Mouse (Mus musculus) embryonic facial prominence, embryonic 10.5 days (tissue): Measurements from ENCODE around the gene Sufu. TPM values are rescaled to one million over a fixed set of nuclear protein-coding genes. Genes with fewer than 3 reads are reported as not detected.
A peak's percentile ranks its signal among the peaks of the same experiment; 100 is the strongest.

Source experiments
- DNase-seq: peaks from one replicate; pipeline ENCODE4 v3.0.0-alpha.2; 2017; ENCODE audit warnings: low spot score
- H3K27ac ChIP-seq: fragments of 300-500 bp; sonication (generic); replicated peaks from 2 replicates; pipeline ENCODE4 v1.5.1; 2016; ENCODE audit warnings: mild to moderate bottlenecking
- H3K27me3 ChIP-seq: fragments of 300-500 bp; sonication (generic); replicated peaks from 2 replicates; pipeline ENCODE4 v1.6.1; 2016; ENCODE audit warnings: low read depth, mild to moderate bottlenecking; ENCODE audit not compliant: poor library complexity, severe bottlenecking
- H3K36me3 ChIP-seq: fragments of 300-500 bp; sonication (generic); replicated peaks from 2 replicates; pipeline ENCODE4 v1.6.1; 2016; ENCODE audit warnings: mild to moderate bottlenecking, moderate library complexity
- H3K4me1 ChIP-seq: fragments of 300-500 bp; sonication (generic); 2 replicates; pipeline ENCODE4 v1.6.1; 2016
- H3K4me3 ChIP-seq: fragments of 300-500 bp; sonication (generic); 2 replicates; pipeline ENCODE4 v1.5.1; 2016; ENCODE audit warnings: mild to moderate bottlenecking, moderate library complexity
- H3K9me3 ChIP-seq: fragments of 300-500 bp; sonication (generic); 2 replicates; pipeline ENCODE4 v1.6.1; 2016; ENCODE audit warnings: mild to moderate bottlenecking
- WGBS: fragments of 180-500 bp; shearing (Covaris S2); methylation state at CpG from one replicate; pipeline ENCODE4 v1.1.7; 2016; 5-methylcytosine and 5-hydroxymethylcytosine counted together
- polyA plus RNA-seq: library from polyadenylated mRNA; unstranded; fragments of >200 nt; fragmentation: Nextera tagmentation; extraction: Ambion mirVana; gene quantifications from 2 replicates; pipeline ENCODE4 v1.2.1, GENCODE M21; 2016

The Sufu gene
- polyA plus RNA-seq, 1 experiment from 2014 or later = 50.5 TPM

DNA sequence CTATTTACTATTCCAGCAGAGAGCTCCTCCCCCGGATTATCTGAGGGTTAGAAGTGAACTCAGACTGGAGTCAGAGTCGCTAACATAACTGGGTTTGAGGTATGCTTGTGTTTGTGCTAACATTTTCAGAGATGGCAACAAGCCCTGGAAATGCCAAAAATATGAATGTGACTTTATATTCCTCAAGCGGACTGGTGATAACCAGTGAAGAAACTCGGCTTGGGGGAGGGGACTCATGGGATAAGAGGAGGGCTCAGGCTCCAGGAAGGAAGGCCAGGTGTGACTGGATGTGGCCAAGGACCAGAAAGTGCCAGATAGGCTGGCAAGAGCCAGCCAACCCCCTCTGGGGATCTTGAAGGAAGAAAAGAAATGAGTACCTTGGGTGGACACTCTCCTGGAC, 85.1 kb downstream of the Sufu start:
- H3K36me3 ChIP-seq = peaks cover 73% of the 10 kb centered on the region
- H3K4me3 ChIP-seq = no peak overlapping the region
- H3K27ac ChIP-seq = peak overlapping the region; percentile 37

DNA sequence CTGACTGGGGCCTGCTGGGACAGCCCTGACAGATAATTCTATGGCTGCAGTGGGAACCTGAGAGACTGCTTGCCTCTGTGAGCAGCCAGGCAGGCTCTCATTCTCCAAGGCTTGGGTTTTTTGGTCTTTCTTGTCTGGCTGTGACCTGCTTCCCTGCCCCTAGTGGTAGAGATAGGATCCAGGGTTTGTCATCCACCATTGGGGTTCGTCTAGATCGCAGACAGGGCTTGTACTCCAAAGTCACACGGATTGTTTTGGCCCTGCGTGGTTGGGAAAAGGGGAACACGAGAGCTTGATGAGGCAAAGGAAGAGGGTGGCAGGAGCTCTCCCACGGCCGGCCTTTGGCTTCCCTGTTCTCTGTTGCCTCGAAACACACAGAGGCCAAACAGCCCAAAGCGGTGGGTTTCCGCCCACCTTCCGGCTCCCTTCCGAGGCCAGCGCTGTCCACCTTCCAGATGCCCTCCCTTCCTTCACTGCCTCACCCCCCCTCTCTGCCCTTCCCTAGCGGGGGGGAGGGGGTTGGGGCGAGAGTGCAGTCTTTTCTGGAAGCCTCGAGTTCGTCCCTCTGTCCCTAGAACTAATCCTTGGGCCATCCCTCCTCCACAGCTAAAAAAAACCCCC, 86.3 kb downstream of the Sufu start:
- no peak for DNase-seq
- no peaks in the 10 kb centered on the region for H3K27me3 ChIP-seq
- H3K36me3 ChIP-seq = peaks cover 70% of the 10 kb centered on the region
- H3K4me1 ChIP-seq = peaks cover 97% of the 10 kb centered on the region
- H3K4me3 ChIP-seq = no peak overlapping the region
- no peaks in the 10 kb centered on the region for H3K9me3 ChIP-seq
- peak overlapping the region; percentile 76 for H3K27ac ChIP-seq
- WGBS = 34% methylated on average over 17 of the region's 17 CpGs

More for the DNA sequence above, 85.1 kb downstream of the Sufu start:
- WGBS = 23% methylated on average over 4 of the region's 4 CpGs
- no peak for DNase-seq
- Histone ChIP-seq H3K4me1 (peaks cover 99% of the 10 kb centered on the region), H3K27me3 (no peaks in the 10 kb centered on the region), H3K9me3 (no peaks in the 10 kb centered on the region)

DNA sequence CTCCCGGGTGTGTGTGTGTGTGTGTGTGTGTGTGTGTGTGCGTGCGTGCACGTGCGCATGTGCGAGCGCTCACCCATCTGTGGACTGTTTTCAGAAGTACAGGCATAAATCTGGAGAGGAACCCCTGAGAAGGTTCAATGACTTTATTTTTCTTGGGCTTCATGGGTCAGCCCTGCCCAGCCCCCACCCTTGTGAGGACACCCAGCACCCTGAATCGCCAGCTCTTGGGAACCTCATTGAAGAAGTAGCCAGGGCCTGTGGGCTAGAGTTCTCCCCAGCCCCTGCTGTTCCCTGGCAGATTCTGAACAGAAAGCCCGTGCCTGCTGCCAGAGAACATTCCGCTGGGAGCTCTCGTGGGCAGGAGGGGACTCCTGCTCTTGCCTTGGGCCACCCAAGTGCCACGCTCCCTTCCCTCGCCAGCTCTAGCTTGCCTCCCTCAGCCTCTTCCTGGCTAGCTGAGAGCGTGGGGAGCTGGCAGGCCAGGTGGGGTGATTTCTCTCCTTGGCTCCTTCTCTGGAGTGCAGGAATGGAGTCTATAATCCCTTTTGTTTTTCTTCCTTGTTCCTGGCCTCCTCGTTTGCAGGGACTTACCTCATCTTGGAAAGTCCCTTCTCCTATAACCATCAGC, 87.1 kb downstream of the Sufu start:
- Histone ChIP-seq H3K27ac (peak overlapping the region; percentile 68), H3K4me3 (no peak overlapping the region), H3K36me3 (peaks cover 62% of the 10 kb centered on the region), H3K4me1 (peaks cover 89% of the 10 kb centered on the region), H3K27me3 (no peaks in the 10 kb centered on the region), H3K9me3 (no peaks in the 10 kb centered on the region)
- DNase-seq = no peak
- WGBS = 77% methylated on average over 15 of the region's 15 CpGs

DNA sequence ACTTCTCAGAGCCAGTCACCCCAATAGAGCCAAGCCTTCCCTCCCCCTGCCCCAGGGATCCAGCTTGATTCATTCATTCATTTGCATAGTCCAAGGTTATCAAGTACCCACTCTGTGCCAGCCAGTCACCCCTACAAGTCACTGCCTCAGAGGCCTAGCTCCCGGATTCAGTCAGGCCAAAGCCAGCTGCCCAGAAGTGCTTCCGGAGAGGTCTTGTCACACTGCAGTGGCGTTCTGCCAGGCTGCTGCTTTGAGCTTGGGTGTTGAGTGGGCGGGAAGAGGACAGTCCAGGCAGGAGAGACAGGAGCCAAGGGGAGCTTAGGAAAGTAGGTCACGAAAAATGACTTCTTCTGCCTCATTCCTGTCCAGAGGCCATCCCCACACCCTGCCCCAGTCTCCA, 87.8 kb downstream of the Sufu start:
- Histone ChIP-seq H3K9me3 (no peaks in the 10 kb centered on the region), H3K4me3 (no peak overlapping the region), H3K36me3 (peaks cover 55% of the 10 kb centered on the region), H3K27ac (peak overlapping the region; percentile 68), H3K27me3 (no peaks in the 10 kb centered on the region), H3K4me1 (peaks cover 87% of the 10 kb centered on the region)
- WGBS = 76% methylated on average over 5 of the region's 5 CpGs
- no peak for DNase-seq

DNA sequence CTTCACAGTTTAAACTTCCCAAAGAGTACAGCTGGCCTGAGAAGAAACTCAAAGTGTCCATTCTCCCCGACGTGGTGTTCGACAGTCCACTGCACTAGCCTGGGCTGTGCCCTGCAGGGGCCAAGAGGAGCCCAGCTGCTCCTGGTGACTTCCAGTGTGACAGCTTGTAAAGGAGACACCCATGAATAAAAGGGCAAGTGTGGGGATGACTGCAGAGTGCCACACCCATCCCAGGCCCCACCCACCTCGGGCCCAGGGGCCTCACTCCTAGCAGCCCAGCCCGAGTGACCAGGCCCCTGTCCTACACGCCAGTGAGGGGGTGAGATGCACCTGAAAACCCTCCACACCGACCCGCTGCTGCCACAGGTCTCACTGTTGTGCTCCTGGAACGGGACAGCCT, 89.2 kb downstream of the Sufu start:
- Histone ChIP-seq H3K27ac (no peak overlapping the region), H3K36me3 (peaks cover 43% of the 10 kb centered on the region)

DNA sequence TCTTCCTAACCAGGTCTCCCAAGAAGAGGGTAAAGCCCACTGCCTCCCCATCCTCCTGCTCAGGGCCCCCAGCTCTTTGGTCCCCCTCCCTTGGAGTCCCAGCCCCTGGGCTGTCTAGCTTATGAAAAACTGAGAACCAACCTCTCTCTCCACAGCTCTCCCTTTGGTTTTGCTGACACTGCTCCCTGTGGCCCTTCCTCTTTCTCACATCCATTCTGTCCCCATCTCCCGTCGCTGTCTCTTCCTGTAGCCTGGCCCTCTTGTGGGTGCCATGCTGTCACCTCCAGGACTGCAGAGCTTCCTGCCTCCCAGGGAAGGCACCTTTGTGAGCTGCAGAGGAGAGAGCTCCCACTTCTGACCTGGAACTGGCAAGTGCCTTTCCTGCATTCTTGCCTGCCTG, 90.0 kb downstream of the Sufu start:
- H3K4me3 ChIP-seq = no peak overlapping the region
- WGBS = 69% methylated on average over 2 of the region's 2 CpGs
- H3K27ac ChIP-seq = no peak overlapping the region
- no peaks in the 10 kb centered on the region for H3K9me3 ChIP-seq
- no peaks in the 10 kb centered on the region for H3K27me3 ChIP-seq
- peaks cover 79% of the 10 kb centered on the region for H3K4me1 ChIP-seq
- no peak for DNase-seq
- peaks cover 43% of the 10 kb centered on the region for H3K36me3 ChIP-seq

More for the DNA sequence above, 89.2 kb downstream of the Sufu start:
- WGBS = 73% methylated on average over 9 of the region's 9 CpGs
- no peaks in the 10 kb centered on the region for H3K9me3 ChIP-seq
- no peaks in the 10 kb centered on the region for H3K27me3 ChIP-seq
- H3K4me1 ChIP-seq = peaks cover 86% of the 10 kb centered on the region
- no peak overlapping the region for H3K4me3 ChIP-seq
- no peak for DNase-seq

DNA sequence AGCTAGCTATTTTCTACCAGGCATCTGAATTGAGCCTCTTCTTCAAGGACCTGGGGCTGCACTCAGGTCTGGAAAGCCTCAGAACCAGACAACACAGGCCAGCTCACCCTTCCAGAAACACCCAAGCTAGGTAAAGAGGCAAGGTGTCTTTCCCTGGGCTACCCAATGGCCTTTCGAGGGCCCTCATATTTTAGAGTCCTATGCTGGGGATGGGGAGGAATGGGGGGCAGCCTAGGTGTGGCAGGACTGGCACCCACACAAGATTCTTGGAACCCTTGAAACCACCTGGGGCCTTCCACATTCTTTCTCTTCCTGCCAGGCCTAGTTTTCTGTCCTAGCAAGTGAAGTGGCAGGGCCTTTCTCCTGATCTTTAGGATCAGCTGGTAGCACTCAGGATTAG, 92.8 kb downstream of the Sufu start:
- Histone ChIP-seq H3K4me1 (peaks cover 51% of the 10 kb centered on the region), H3K4me3 (no peak overlapping the region), H3K9me3 (no peaks in the 10 kb centered on the region), H3K27ac (no peak overlapping the region), H3K36me3 (peaks cover 33% of the 10 kb centered on the region), H3K27me3 (no peaks in the 10 kb centered on the region)
- 97% methylated on average over 1 of the region's 1 CpGs for WGBS
- no peak for DNase-seq

DNA sequence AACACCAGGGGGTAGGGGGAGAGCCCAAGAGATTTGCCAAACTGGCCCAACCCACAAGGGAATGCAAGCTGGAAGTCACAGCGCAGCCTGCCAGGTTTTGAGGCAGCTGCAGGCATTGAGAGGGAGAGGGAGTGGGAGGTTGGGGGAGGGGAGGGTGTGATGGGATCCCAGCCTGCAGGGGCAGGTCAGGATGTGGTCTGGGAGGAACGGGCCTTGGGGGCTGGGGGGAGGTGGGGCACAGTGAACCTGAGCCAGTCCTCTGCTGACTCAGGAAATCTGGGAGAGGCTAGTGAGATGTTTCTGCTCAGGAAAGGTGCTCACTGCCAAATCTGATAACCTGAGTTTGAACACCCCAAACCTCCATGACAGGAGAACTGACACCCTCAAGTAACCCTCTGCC, 93.9 kb downstream of the Sufu start:
- no peaks in the 10 kb centered on the region for H3K27me3 ChIP-seq
- DNase-seq = peak; percentile 66
- 3% methylated on average over 2 of the region's 2 CpGs for WGBS
- no peak overlapping the region for H3K4me3 ChIP-seq
- peak overlapping the region; percentile 67; the same call in 1 of the 2 replicates for H3K27ac ChIP-seq
- H3K4me1 ChIP-seq = peaks cover 39% of the 10 kb centered on the region
- peaks cover 21% of the 10 kb centered on the region for H3K36me3 ChIP-seq
- H3K9me3 ChIP-seq = no peaks in the 10 kb centered on the region

DNA sequence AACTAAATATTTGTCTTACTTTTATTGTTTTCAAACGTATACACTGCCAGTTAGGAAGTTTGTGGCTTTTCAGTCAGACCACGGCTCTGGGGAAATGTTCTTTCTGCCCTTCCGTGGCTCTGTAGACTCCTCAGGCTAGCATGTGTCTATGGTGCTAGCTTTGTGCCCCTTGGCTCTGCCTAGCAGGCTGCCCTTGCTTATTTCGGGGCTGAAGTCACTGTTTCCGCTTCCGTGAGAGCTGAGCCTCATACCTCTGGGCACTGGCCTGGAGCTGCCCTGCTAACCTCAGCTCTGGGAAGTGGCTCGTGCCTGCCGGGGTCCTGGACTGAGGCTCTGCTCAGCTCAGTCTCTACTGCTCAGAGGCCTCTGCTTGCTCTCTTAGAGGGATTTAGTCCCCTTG, 98.4 kb downstream of the Sufu start:
- Histone ChIP-seq H3K36me3 (no peaks in the 10 kb centered on the region), H3K27ac (no peak overlapping the region), H3K27me3 (no peaks in the 10 kb centered on the region), H3K9me3 (no peaks in the 10 kb centered on the region), H3K4me1 (peaks cover 15% of the 10 kb centered on the region), H3K4me3 (no peak overlapping the region)
- no peak for DNase-seq
- WGBS = 83% methylated on average over 8 of the region's 8 CpGs

DNA sequence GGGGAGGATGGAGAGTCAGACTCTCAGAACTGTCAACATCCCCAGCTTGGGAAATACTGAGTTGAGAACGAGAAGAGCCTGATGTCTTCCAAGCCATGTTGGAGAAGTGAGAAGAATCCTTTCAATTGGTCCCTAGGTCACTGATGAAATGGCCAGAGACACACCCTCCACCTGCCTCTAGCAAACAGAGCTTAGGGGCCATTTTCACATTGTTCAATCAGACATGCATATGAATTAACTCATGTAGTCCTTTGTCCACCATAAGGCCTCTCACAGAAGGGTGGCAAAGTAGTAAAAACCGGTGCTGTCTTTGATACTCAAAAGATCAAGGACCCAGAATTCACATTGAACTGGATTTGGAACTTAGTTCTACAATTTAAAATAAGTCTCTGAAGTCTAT, 100.5 kb downstream of the Sufu start:
- H3K27ac ChIP-seq = no peak overlapping the region
- no peaks in the 10 kb centered on the region for H3K9me3 ChIP-seq
- DNase-seq = no peak
- no peaks in the 10 kb centered on the region for H3K27me3 ChIP-seq
- H3K4me3 ChIP-seq = no peak overlapping the region
- 72% methylated on average over 2 of the region's 2 CpGs for WGBS
- H3K4me1 ChIP-seq = peaks cover 11% of the 10 kb centered on the region
- no peaks in the 10 kb centered on the region for H3K36me3 ChIP-seq

DNA sequence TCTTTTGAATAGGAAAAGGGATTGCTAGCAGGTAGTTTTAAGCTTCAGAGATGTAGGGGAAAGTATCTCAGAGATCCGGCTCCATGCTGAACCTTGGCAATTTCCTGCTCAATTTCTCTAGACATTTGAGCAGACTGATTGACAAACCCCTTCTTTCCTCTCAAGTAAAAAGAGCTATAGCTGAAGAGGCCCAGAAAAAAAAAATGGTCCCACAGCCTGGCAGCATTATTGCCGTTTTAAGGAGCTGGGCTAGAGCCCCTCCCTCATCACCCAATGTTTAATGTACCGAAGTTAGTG, 102.8 kb downstream of the Sufu start:
- no peak for DNase-seq
- WGBS = 5% methylated on average over 3 of the region's 3 CpGs
- peak overlapping the region; percentile 96 for H3K4me3 ChIP-seq

DNA sequence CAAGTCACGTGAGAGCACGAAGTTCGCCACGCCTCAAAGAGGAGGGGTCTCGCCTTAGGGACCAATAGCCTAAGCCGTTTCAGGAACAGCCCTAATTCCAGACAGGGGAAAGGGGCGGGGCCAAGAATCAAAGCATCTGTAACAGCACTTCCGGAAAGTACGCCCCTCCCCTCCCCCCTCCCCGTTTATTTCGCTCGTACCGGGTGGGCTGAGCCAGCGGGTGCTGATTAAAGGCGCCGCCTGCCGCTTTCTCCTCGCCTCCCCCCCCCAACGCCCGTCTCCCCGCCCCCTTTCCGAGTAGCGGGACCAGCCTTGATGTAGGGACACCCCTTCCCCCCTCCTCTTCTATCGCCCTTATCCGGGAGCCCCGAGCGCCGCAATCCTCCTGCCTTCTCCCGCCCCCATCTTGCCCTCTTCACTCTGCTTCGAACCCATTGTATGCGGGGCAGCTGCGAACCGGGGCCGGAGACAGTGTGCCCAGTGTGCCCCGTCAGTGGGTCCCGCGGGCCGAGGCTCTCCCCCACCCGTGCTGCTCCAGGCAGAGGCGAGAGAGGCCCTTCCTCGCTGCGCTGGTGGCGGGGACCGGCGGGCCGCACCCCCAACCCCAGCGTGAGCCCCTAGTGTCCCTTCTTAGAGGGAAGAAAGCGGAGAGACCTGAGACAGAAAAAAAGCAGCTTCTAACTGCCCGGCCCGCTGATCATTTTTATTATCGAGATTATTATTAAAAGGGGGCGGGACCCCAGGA, 103.3 kb downstream of the Sufu start:
- Histone ChIP-seq H3K27me3 (no peaks in the 10 kb centered on the region), H3K4me3 (peak overlapping the region; percentile 96), H3K27ac (peak overlapping the region; percentile 99), H3K36me3 (peaks cover 10% of the 10 kb centered on the region), H3K9me3 (no peaks in the 10 kb centered on the region), H3K4me1 (peaks cover 39% of the 10 kb centered on the region)
- WGBS = under 1% methylated on average over 51 of the region's 52 CpGs
- peak; percentile 99 for DNase-seq

More for the DNA sequence above, 102.8 kb downstream of the Sufu start:
- Histone ChIP-seq H3K9me3 (no peaks in the 10 kb centered on the region), H3K27ac (peak overlapping the region; percentile 99), H3K36me3 (peaks cover 5% of the 10 kb centered on the region), H3K4me1 (peaks cover 34% of the 10 kb centered on the region), H3K27me3 (no peaks in the 10 kb centered on the region)
